Mouse (Mus musculus) embryonic fibroblast, embryonic 13.5 days (primary cell): ENCODE results near the gene Svs3b.
"Not testable (repeated sequence)": the region's sequence is repeated elsewhere in the genome, so short reads cannot be mapped to it uniquely, and the experiment has no call there.

Experiments used
- CTCF ChIP-seq: IDR thresholded peaks from 2 replicates; pipeline ENCODE4 v1.5.1; 2011; ENCODE audit warnings: mild to moderate bottlenecking, control low read depth, low read length, moderate library complexity, borderline replicate concordance; ENCODE audit not compliant: insufficient read depth
- POLR2A ChIP-seq: IDR thresholded peaks from 2 replicates; pipeline ENCODE4 v1.6.1; 2011; ENCODE audit warnings: low read depth, mild to moderate bottlenecking, control low read depth, low read length, moderate library complexity

GRCm38 (mm10) chr2:164206011-164206410, 50.4 kb downstream of the Svs3b start:
- TF ChIP-seq CTCF, POLR2A: not testable (repeated sequence)
